In genomic region chr8:84846722-84847572, GRCm38 (mm10) we compare ENCODE assay signal across 8 mouse cellular contexts. TPM values are rescaled to one million over a fixed set of nuclear protein-coding genes. Genes with fewer than 3 reads are reported as not detected.
DNase-seq lines count a peak whose midpoint lies in the region; ATAC-seq lines count a peak whose summit lies in the region.

Gene Calr (minus strand): TSS chr8:84846934.

- intact Hi-C loops in gastrocnemius, postnatal 14 days (cut with DNase I; ENCODE audit: low total_unique reads), result no loop called here
- intact Hi-C loops in left cerebral cortex, postnatal 10 days (cut with DNase I), result loop anchor here (5.0 kb wide), 1 partner anchor 55 kb away; the partner anchor contains the start of gene Klf1

- peak; percentile 100 for DNase-seq in adrenal gland, adult (ENCODE audit: inconsistent age in 2 of 2, low spot score in 1 of 2)
- DNase-seq in embryo, embryonic 10.5 days (ENCODE audit: low spot score), result peak; percentile 100
- DNase-seq in gastrocnemius, postnatal 14 days, result peak; percentile 99
- DNase-seq in left cerebral cortex, postnatal 10 days (ENCODE audit: extremely low spot score in 1 of 2, low spot score in 2 of 2), result peak; percentile 99 to 100
- DNase-seq in right cerebral cortex, postnatal 25 days, result peak; percentile 99
- peak; percentile 99 for DNase-seq in urinary bladder, postnatal 4 days (ENCODE audit: low spot score in 2 of 2)

- ATAC-seq in inflammation-experienced regulatory T-cells, adult 6 months, result peak; percentile 98
- peak; percentile 94 for ATAC-seq in megakaryocyte-erythroid progenitor cell, adult 5-6 weeks (replicated peaks; ENCODE audit: low FRiP score, low TSS enrichment, poor library complexity, severe bottlenecking)

RNA-seq across cellular contexts. Expression of gene Calr, which starts in this region (rescaled TPM):
- 100 to 1,000 TPM; 197 to 229 TPM for total RNA-seq in gastrocnemius, postnatal 14 days (2021)
- polyA plus RNA-seq in inflammation-experienced regulatory T-cells, adult 6 months (2017; shearing (Covaris generic)), result 100 to 1,000 TPM; 278 to 341 (median 290) TPM
- 100 to 1,000 TPM; 455 to 481 TPM for total RNA-seq in left cerebral cortex, postnatal 10 days (2021)
- total RNA-seq in megakaryocyte-erythroid progenitor cell, adult 5-6 weeks (2014; fragmentation: Nextera tagmentation), result 286 and 320 TPM in 2 replicates
- 1,361 and 1,527 TPM in 2 replicates for total RNA-seq in megakaryocyte-erythroid progenitor cell, adult 5-6 weeks (2017)

Comparison
In these comparisons a context has a peak if more than half of its experiments do, and no peak if none do; other contexts are left out.
1. Peak in every context shown above with its lines: DNase-seq and ATAC-seq.